Mouse (Mus musculus) liver, adult 2 months (tissue): Measurements from ENCODE around the gene Fat3.

Source experiments
- CTCF ChIP-seq: fragments of 200-500 bp; IDR thresholded peaks from 2 replicates; pipeline ENCODE4 v1.5.1; 2011; ENCODE audit warnings: low read depth, low read length, control low read depth
- POLR2A ChIP-seq: fragments of 200-500 bp; IDR thresholded peaks from 2 replicates; pipeline ENCODE4 v1.6.1; 2011; ENCODE audit warnings: low read length, control low read depth; ENCODE audit not compliant: insufficient read depth; ENCODE audit errors: extremely low read depth

GRCm38 (mm10) chr9:16256577-16257207, 244.4 kb downstream of the Fat3 start:
- TF ChIP-seq CTCF (no peak), POLR2A (no peak)
